Mouse (Mus musculus) ES-Bruce4 (cell line): ENCODE data around the gene Serpina3j.

Source experiments
- CTCF ChIP-seq: IDR thresholded peaks from one replicate; pipeline ENCODE4 v1.8.1; 2011; ENCODE audit warnings: low read depth, low read length
- EP300 ChIP-seq: IDR thresholded peaks from 2 replicates; pipeline ENCODE4 v1.6.1; 2011; ENCODE audit warnings: low read depth, low read length; ENCODE audit not compliant: insufficient read depth
- POLR2A ChIP-seq: IDR thresholded peaks from one replicate; pipeline ENCODE4 v1.8.1; 2011; ENCODE audit warnings: low read length; ENCODE audit not compliant: insufficient read depth

DNA sequence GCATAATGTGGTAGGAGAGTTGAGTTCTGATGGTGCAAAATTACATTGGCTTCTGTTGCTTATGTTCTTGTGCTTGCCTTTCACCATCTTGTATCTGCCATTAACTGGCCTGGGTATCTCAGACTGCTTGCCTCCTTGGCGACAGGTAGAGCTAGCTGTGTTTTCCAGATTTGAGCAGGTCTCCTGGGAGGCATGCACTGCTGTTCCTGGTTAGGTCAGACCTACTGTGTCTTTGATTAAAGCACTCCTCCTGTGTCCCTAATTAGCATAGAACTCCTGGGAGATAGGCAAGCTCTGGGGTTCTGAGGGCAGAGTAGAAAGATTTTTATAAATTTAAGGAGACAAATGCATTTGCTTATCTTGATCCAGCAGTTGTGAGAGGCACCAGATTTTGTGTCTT lies 17.3 kb downstream of the Serpina3j start:
- TF ChIP-seq EP300 (no peak), CTCF (no peak), POLR2A (no peak)
